Mouse (Mus musculus) CD4-positive, CD25-positive, alpha-beta regulatory T cell, adult 2 months (primary cell): ENCODE results near the gene Clasp1.

Experiments used
- DNase-seq: peaks from one replicate; pipeline ENCODE4 v3.0.0-alpha.2; 2012; ENCODE audit warnings: low read depth, low spot score

The Clasp1 gene

DNA sequence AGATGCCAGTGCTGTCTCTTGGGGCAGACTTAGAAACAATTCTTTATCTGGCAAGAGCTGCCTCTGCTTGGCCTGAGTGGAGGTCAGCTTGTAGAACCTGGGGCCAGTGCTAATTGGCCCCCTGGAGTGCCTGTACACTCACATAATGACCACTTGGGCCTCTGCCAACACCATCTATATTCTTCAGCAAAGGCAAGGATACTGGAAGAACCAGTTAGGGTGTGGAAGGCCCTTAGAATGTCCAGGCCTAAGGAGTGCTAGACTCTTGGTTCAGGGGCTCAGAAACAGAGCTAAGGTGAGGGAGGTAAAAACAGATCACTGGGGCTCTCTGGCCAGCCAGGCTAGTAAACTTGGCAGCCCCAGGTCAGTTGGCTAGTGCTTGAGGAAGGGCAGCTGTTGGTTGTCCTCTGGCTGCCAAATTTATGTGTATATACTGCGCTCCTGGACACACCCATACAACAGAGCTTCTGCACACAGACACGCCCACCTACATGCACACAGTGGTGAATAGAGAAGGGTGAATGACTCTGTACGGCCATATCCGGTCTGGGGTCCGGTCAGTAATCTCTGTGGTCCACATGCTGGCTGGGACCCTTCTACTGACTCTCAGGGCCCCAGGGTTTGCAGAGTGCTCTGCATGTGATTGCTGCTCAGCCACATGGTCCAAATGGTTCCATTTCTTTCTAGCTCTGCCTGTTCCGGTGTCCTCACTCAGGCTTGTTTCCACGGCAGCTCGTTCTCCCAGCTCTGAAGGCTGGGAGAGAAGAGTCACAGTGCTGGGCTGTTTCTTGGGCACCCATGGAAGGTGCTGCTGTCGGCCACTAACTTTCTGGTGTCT lies 261.3 kb downstream of the Clasp1 start:
- no peak for DNase-seq

GRCm38 (mm10) chr1:118650771-118651080 lies 261.9 kb downstream of the Clasp1 start:
- DNase-seq, result no peak

DNA sequence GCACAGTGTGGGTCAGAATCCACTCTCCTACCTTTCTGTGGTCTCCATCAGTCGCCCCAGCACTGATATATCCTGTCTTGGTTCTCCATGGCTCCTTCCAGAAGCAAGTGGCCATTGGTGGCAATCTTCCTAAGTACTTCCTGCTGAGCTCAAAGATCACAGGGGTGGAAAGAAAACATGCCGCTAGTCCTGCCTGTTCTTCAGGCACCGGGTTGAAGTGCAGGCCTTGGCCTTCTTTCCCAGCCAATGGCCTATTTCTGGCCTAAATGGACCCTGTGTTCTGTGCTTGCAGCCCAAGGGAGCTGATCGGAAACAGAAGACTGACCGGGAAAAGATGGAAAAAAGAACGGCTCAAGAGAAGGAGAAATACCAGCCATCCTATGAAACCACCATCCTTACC lies 269.9 kb downstream of the Clasp1 start:
- DNase-seq, result no peak

DNA sequence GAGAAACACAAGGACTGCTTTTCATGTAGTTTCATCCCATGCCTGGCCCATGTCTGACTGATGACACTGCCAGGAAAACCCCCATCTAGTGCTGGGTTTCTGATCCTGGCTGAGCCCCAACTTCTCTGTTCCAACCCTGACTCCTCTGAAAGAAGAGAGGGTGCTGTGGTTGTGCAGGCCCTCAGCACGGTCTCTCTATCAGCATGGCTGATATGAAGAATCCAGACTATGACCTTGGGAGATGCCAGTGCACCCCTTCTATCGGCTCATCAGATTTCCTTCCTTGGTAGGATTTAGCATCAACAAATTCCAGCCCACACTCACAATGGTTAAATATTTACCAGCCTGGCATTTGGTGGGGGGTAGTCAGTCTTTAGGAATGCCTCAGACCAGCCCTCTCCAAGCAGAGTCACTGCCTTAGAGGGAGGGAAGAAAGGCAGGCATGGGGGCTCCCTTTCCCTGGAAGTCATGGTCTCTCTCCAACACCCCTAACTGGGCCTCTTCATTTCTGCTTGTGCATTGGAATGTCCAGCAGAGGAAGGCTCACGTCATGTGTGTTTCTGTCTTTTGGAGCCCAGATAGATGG lies 272.1 kb downstream of the Clasp1 start:
- DNase-seq, result no peak
